Mouse (Mus musculus) layer of hippocampus, adult 18-20 months (tissue): ENCODE data around the gene Mdga2. TPM values are rescaled to one million over a fixed set of nuclear protein-coding genes. Genes with fewer than 3 reads are reported as not detected.
A peak's percentile ranks its signal among the peaks of the same experiment; 100 is the strongest.

Experiments used
- DNase-seq, 2 experiments: peaks; one replicate each; pipeline ENCODE4 v3.0.0; 2022; ENCODE audit warnings: low spot score in 2 of 2
- long read RNA-seq: library from polyadenylated mRNA; stranded (forward); transcript quantifications from one replicate; pipeline ENCODE4 v2.0.0, GENCODE M21; 2021
- total RNA-seq, 2 experiments: library from RNA; stranded (reverse); gene quantifications; 2 replicates each; pipeline ENCODE4 v1.2.3; 2021

Gene Mdga2
- 10 to 100 TPM; 38.5 to 44.3 TPM for total RNA-seq
- long read RNA-seq, partial matches to known transcripts: 2 of 5 reads
- long read RNA-seq, other reads (novel, unspliced or antisense): 1 of 5 reads

- DNase-seq: peak; percentile 74 to 83
Observed at GRCm38 (mm10) chr12:67222221-67223025, at the start of gene Mdga2. Gene Mdga2 (minus strand): TSS chr12:67222549.

GRCm38 (mm10) chr12:67267409-67267808 lies 45.1 kb upstream of the Mdga2 start:
- DNase-seq: no peak

- no peak for DNase-seq
Observed at GRCm38 (mm10) chr12:67223530-67223929, 1.2 kb upstream of the Mdga2 start.

GRCm38 (mm10) chr12:67221329-67222220 lies 774 bp downstream of the Mdga2 start:
- peak; percentile 64 to 75 for DNase-seq

GRCm38 (mm10) chr12:67220641-67221231 lies 1.6 kb downstream of the Mdga2 start:
- DNase-seq: peak; percentile 58 to 80

- peak in 1 of 2 experiments; percentile 51 for DNase-seq
Observed at GRCm38 (mm10) chr12:67220041-67220440, 2.3 kb downstream of the Mdga2 start.

GRCm38 (mm10) chr12:67219564-67219963 lies 2.8 kb downstream of the Mdga2 start:
- peak in 1 of 2 experiments; percentile 13 for DNase-seq

GRCm38 (mm10) chr12:67212801-67213200 lies 9.5 kb downstream of the Mdga2 start:
- peak in 1 of 2 experiments; percentile 55 for DNase-seq

GRCm38 (mm10) chr12:67178155-67178554 lies 44.2 kb downstream of the Mdga2 start:
- no peak for DNase-seq

- DNase-seq: no peak
Observed at GRCm38 (mm10) chr12:67156569-67157237, 65.6 kb downstream of the Mdga2 start.

- DNase-seq: no peak
Observed at GRCm38 (mm10) chr12:67153077-67153476, 69.3 kb downstream of the Mdga2 start.

- DNase-seq: no peak
Observed at GRCm38 (mm10) chr12:67141605-67142004, 80.7 kb downstream of the Mdga2 start.

- no peak for DNase-seq
Observed at GRCm38 (mm10) chr12:67140131-67140530, 82.2 kb downstream of the Mdga2 start.

- DNase-seq: no peak
Observed at GRCm38 (mm10) chr12:67127457-67127856, 94.9 kb downstream of the Mdga2 start.

GRCm38 (mm10) chr12:67123874-67124273 lies 98.5 kb downstream of the Mdga2 start:
- no peak for DNase-seq

- no peak for DNase-seq
Observed at GRCm38 (mm10) chr12:67118652-67119515, 103.5 kb downstream of the Mdga2 start.

- DNase-seq: no peak
Observed at GRCm38 (mm10) chr12:67104171-67104570, 118.2 kb downstream of the Mdga2 start.

GRCm38 (mm10) chr12:67094414-67094813 lies 127.9 kb downstream of the Mdga2 start:
- DNase-seq: no peak

GRCm38 (mm10) chr12:67090420-67090965 lies 131.9 kb downstream of the Mdga2 start:
- no peak for DNase-seq
